Mouse (Mus musculus) liver, embryonic 16.5 days (tissue): ENCODE measurements at regions not wholly inside any gene's neighbourhood (a gene's known extent, or its start where the extent isn't known, plus 50 kb on each side); places are given as distances from the start of the nearest gene placed in this dataset.

Source experiments
- ATAC-seq: fragments of 200-750 bp; cut with Nextera tagmentation; 2 replicates; pipeline ENCODE4 v1.8.0; 2017; ENCODE audit warnings: low read depth, mild to moderate bottlenecking, moderate number of reproducible peaks, moderate library complexity
- H3K27ac ChIP-seq: fragments of 300-500 bp; sonication (generic); 2 replicates; pipeline ENCODE4 v1.5.1; 2014; ENCODE audit warnings: mild to moderate bottlenecking, low read length
- H3K27me3 ChIP-seq: fragments of 300-500 bp; sonication (generic); 2 replicates; pipeline ENCODE4 v1.6.1; 2014; ENCODE audit warnings: low read depth, low read length, mixed read lengths; ENCODE audit not compliant: control insufficient read depth, insufficient read depth
- H3K36me3 ChIP-seq: fragments of 300-500 bp; sonication (generic); 2 replicates; pipeline ENCODE4 v1.6.1; 2014; ENCODE audit warnings: mild to moderate bottlenecking; ENCODE audit not compliant: control insufficient read depth, insufficient read depth
- H3K4me1 ChIP-seq: fragments of 300-500 bp; sonication (generic); 2 replicates; pipeline ENCODE4 v1.6.1; 2014; ENCODE audit warnings: low read depth, low read length, mixed read lengths; ENCODE audit not compliant: control insufficient read depth
- H3K4me2 ChIP-seq: fragments of 300-500 bp; sonication (generic); 2 replicates; pipeline ENCODE4 v1.6.1; 2014; ENCODE audit warnings: low read depth, low read length, mixed read lengths
- H3K4me3 ChIP-seq: fragments of 300-500 bp; sonication (generic); 2 replicates; pipeline ENCODE4 v1.5.1; 2014; ENCODE audit warnings: low read depth, mild to moderate bottlenecking, low read length
- H3K9ac ChIP-seq: fragments of 300-500 bp; sonication (generic); 2 replicates; pipeline ENCODE4 v1.6.1; 2014; ENCODE audit warnings: low read depth, low read length
- H3K9me3 ChIP-seq: fragments of 300-500 bp; sonication (generic); replicated peaks from 2 replicates; pipeline ENCODE4 v1.6.1; 2016; ENCODE audit warnings: low read length; ENCODE audit not compliant: control insufficient read depth
- WGBS: fragments of 180-500 bp; shearing (Covaris S2); extraction: QIAGEN DNeasy Blood & Tissue Kit; methylation state at CpG from one replicate; pipeline ENCODE4 v1.1.7; 2014; ENCODE audit not compliant: insufficient replicate concordance; 5-methylcytosine and 5-hydroxymethylcytosine counted together

DNA sequence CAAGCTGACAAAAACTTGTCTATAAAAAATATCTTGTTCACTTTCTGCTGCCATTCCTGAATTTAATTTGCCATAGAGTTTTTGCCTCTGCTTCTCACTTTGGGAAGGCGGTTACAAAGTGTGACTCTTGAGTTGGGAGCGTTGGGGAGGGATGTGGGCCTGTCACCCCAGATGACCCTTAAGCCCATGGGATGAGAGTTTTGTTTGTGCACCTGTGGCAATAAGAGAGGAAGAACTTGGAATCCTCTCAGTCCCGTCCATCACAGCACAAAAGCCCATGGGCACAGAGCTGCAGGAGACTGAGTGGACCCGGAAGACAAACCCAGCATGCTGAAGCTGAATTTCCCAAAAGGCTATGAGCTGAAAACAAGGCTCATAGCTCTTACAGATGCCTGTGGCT lies 127.7 kb upstream of the Pik3r1 start:
- H3K27ac ChIP-seq: no peak overlapping the region
- WGBS: 67% methylated on average over 4 of the region's 4 CpGs
- H3K27me3 ChIP-seq: no peaks in the 10 kb centered on the region
- H3K4me2 ChIP-seq: no peak overlapping the region
- no peaks in the 10 kb centered on the region for H3K4me1 ChIP-seq
- no peak for ATAC-seq
- no peak overlapping the region for H3K4me3 ChIP-seq
- H3K9me3 ChIP-seq: no peaks in the 10 kb centered on the region
- no peaks in the 10 kb centered on the region for H3K36me3 ChIP-seq
- H3K9ac ChIP-seq: no peak overlapping the region

DNA sequence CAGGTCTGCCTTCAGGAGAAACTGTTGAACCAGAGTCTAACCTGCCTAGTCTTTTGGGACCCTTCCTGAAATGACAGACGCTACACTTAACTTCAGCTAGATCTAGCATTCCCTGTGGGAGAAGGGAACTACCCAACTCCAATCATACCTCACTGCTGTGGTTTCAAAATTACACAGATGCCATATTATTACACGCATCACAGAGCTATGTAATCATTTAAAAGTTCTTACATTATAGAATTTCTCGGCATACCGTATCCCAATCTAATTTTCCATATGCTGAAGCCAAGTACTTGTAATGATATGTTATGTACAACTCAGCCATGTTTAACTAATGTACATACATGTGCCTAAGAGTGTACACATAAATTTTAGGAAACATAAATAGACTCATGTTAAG lies 128.9 kb upstream of the Pik3r1 start:
- Histone ChIP-seq H3K4me1 (no peaks in the 10 kb centered on the region), H3K36me3 (no peaks in the 10 kb centered on the region), H3K27me3 (no peaks in the 10 kb centered on the region), H3K4me3 (no peak overlapping the region), H3K9ac (no peak overlapping the region), H3K4me2 (no peak overlapping the region), H3K9me3 (no peaks in the 10 kb centered on the region), H3K27ac (no peak overlapping the region)
- ATAC-seq: no peak
- 66% methylated on average over 4 of the region's 4 CpGs for WGBS

GRCm38 (mm10) chr13:101902213-101902612 lies 134.2 kb upstream of the Pik3r1 start:
- Histone ChIP-seq H3K27me3 (no peaks in the 10 kb centered on the region), H3K4me3 (no peak overlapping the region), H3K4me2 (no peak overlapping the region), H3K9me3 (no peaks in the 10 kb centered on the region), H3K4me1 (no peaks in the 10 kb centered on the region), H3K27ac (no peak overlapping the region), H3K9ac (no peak overlapping the region), H3K36me3 (no peaks in the 10 kb centered on the region)
- WGBS: 67% methylated on average over 7 of the region's 7 CpGs
- ATAC-seq: no peak

DNA sequence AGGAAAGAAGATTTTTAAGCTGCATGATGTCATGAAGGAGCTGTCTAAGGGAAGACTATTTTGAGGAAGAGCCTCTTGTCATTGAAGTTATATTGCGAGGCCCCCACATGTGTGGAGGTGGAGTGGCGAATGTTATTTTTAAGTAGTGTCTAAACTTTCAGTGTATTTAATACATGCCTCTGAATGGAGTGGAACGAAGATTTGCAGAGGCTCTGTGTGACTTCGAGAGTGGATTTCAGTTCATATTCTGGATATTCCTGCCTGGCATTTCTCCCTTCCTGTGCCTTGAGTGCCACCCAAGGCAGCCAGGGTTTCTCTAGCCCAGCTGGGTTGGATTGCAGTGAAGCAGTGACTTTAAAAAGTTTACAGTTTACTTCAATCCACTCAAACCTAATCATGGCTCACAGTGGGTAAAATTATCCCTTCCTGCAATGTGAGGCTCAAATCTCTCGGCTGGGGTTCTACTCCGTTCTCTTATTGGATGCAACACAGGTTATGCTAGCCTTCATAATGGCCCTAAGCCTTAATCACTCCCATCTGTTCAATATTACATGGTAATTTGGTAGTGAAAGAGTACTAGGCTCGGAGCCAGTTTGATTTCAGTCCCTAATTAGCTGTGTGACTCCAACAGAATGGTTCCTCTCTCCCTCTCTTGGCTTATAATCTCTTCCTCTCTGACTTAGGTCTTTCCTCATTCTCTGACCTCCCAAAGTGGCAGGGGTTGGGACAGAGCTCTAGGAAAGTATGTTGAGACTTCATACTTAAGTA lies 138.1 kb upstream of the Pik3r1 start:
- H3K27me3 ChIP-seq: no peaks in the 10 kb centered on the region
- 69% methylated on average over 7 of the region's 7 CpGs for WGBS
- H3K4me3 ChIP-seq: no peak overlapping the region
- no peaks in the 10 kb centered on the region for H3K9me3 ChIP-seq
- no peaks in the 10 kb centered on the region for H3K4me1 ChIP-seq
- no peak overlapping the region for H3K27ac ChIP-seq
- H3K4me2 ChIP-seq: no peak overlapping the region
- H3K36me3 ChIP-seq: no peaks in the 10 kb centered on the region
- ATAC-seq: no peak
- H3K9ac ChIP-seq: no peak overlapping the region

GRCm38 (mm10) chr13:101909026-101909425 lies 141.0 kb upstream of the Pik3r1 start:
- H3K27ac ChIP-seq: no peak overlapping the region
- no peaks in the 10 kb centered on the region for H3K4me1 ChIP-seq
- no peak for ATAC-seq
- no peak overlapping the region for H3K4me3 ChIP-seq
- H3K9me3 ChIP-seq: no peaks in the 10 kb centered on the region
- no peak overlapping the region for H3K9ac ChIP-seq
- no peak overlapping the region for H3K4me2 ChIP-seq
- no peaks in the 10 kb centered on the region for H3K27me3 ChIP-seq
- WGBS: 44% methylated on average over 5 of the region's 5 CpGs
- H3K36me3 ChIP-seq: no peaks in the 10 kb centered on the region

- Histone ChIP-seq H3K27me3 (no peaks in the 10 kb centered on the region), H3K36me3 (no peaks in the 10 kb centered on the region), H3K9ac (no peak overlapping the region), H3K4me1 (peaks cover 9% of the 10 kb centered on the region), H3K9me3 (no peaks in the 10 kb centered on the region), H3K4me3 (no peak overlapping the region), H3K27ac (no peak overlapping the region), H3K4me2 (no peak overlapping the region)
- whole genome bisulfite sequencing: 73% methylated on average over 5 of the region's 5 CpGs
- no peak for ATAC-seq
Observed at GRCm38 (mm10) chr13:101910687-101911086, 142.7 kb upstream of the Pik3r1 start.

DNA sequence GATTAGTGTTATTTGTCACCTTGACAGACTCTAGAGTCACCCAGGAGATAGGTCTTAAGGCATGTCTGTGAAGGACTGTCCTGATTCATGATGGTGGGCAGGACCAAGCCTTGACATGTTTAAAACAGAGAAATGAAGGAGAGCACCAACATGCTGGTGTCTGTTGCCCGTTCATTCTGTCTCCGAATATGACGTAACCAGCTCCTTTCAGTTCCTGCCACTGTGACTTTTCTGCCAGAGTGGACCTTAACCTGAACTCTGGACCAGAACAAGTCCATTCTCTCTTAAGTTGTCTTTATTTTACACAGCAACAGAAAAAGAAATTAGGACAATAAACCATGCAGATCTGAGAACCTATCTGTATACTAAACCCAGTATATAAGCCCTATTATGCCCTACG lies 146.1 kb upstream of the Pik3r1 start:
- Histone ChIP-seq H3K9ac (no peak overlapping the region), H3K27ac (no peak overlapping the region), H3K4me1 (peaks cover 9% of the 10 kb centered on the region), H3K36me3 (no peaks in the 10 kb centered on the region), H3K27me3 (no peaks in the 10 kb centered on the region), H3K4me2 (no peak overlapping the region), H3K4me3 (no peak overlapping the region), H3K9me3 (no peaks in the 10 kb centered on the region)
- no peak for ATAC-seq
- WGBS: 64% methylated on average over 4 of the region's 4 CpGs

DNA sequence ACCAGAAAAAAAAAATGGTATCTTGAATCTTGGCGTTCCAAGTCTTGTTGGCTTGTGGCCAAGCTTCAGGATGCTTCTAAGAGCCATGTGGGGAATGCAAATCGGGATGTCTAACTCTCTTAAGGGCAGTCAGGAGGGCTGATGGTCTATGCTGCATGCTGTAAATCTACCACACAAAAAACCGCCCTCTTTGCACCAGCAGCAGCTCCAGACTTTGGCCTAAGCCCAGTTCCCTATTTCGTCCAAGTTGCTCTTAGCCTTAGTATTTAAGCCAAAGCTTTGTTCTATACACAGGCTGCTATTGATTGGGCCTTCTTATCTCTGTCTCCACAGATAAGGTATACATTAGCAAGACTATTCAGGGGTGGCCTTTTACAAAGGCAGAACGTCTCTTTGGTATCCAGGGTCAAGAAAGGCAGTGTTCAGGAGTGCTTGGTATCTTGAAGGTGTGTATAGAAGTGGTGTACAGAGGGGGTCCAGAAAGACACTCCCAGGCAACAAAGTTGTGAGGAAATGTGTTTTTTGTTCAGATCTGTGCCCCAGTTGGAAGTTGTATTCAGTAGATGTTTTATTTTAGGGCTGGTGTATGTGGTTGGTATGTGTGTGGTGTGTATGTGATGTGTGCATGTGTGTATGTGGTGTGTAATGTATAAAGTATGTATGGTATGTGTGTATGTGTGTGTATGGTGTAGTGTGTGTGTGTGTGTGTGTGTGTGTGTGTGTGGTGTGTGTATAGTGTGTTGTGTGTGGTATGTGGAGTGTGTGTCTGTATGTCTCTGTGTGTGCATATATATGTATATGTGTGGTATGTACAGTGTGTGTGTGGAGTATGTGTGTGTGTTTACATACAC lies 146.9 kb upstream of the Pik3r1 start:
- peaks cover 9% of the 10 kb centered on the region for H3K4me1 ChIP-seq
- no peak overlapping the region for H3K4me3 ChIP-seq
- H3K9me3 ChIP-seq: no peaks in the 10 kb centered on the region
- H3K4me2 ChIP-seq: no peak overlapping the region
- H3K27me3 ChIP-seq: no peaks in the 10 kb centered on the region
- peak overlapping the region; percentile 71; the same call in 1 of the 2 replicates for H3K27ac ChIP-seq
- ATAC-seq: 0 out of 2 replicates have a peak, but pooled peaks have one; percentile 25
- 37% methylated on average over 5 of the region's 5 CpGs for WGBS
- H3K9ac ChIP-seq: no peak overlapping the region
- H3K36me3 ChIP-seq: no peaks in the 10 kb centered on the region

GRCm38 (mm10) chr13:101915542-101915941 lies 147.5 kb upstream of the Pik3r1 start:
- peak overlapping the region; percentile 71 for H3K27ac ChIP-seq
- H3K9ac ChIP-seq: no peak overlapping the region
- H3K9me3 ChIP-seq: no peaks in the 10 kb centered on the region
- no peaks in the 10 kb centered on the region for H3K36me3 ChIP-seq
- H3K4me2 ChIP-seq: no peak overlapping the region
- peaks cover 9% of the 10 kb centered on the region for H3K4me1 ChIP-seq
- ATAC-seq: no peak
- H3K27me3 ChIP-seq: no peaks in the 10 kb centered on the region
- no peak overlapping the region for H3K4me3 ChIP-seq
- 61% methylated on average over 6 of the region's 6 CpGs for WGBS
